Mouse (Mus musculus) urinary bladder, adult 2 months (tissue): ENCODE data around the gene Atp5h. TPM values are rescaled to one million over a fixed set of nuclear protein-coding genes. Genes with fewer than 3 reads are reported as not detected.

Source experiments
- DNase-seq: peaks from one replicate; pipeline ENCODE4 v3.0.0; 2022; ENCODE audit warnings: low spot score
- polyA plus RNA-seq: library from polyadenylated mRNA; depleted of rRNA; stranded (reverse); fragments of >200 nt; gene quantifications from 2 replicates; pipeline ENCODE4 v1.2.3, GENCODE M21; 2012; rRNA removed

Gene Atp5h
- polyA plus RNA-seq, 1 experiment: 561 TPM

DNA sequence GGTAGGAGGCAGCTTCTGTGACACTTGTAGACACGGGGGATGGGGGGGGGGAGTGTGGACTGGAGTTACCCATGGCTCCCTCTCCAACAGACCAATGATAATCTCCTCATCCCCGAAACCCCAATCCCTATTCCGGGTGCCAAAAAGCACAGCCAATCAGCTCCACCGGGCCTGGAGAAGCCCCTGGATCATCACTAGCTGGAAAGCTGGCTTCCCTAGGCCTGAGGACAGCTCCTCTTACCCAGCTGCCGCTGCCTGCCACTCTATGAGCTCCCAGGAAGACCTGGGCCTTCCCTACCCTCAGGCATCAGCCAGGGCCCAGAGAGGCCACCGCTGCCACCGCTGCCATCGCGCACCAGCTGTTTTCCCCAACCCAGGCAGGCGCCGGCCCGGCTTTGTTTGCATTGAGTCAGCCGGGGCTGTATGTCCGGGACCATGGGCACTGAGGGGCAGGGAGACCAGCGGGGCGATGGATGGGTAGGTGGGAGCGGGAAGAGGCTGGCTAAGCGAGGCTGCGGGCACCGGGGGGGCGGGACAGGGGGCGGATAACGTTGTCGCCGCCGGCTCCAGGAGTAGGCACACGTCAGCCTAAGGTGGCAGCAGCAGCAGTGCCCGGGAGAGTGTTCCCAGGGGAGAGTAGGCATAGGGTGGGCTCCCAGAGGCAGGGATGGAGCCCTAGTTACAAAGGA lies 52.9 kb downstream of the Atp5h start:
- DNase-seq: peak; percentile 54

DNA sequence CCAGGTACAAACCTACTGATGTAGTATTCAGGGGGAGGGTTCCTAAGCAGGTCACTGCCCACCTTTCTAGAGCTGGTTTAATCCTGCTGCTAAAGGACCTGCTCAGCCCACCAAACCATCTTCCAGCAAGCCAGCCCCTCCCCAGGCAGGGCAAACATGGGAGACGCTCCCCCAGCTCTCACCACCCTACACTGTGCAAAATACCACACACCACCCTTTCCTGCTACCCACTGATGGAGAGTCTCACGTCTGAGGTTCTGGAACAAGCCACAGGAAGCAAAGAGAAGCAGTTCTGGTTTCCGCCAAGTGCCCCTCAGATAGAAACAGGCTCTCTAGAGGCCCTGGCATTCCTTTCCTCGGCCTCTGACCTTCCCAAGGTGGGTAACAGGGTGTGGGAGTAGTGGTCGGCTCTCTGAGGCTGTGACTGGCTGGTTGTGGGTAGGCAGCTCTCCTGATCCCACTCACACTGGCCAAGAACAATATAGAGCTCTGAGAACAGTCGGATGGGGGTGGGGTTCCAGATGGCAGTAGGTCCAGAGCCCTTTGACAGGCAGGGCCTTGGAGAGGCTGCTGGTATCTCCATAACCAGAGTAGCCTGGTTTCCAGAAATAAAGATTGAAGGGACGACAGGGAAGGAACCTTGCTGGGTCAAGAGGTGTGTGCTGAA lies 53.6 kb downstream of the Atp5h start:
- DNase-seq: no peak

Other genes with a start within 250 kb of the Atp5h start
- 7.0 and 9.4 TPM in 2 replicates for gene Tmem104, start 232.5 kb downstream of the Atp5h start, polyA plus RNA-seq
- gene Nat9, start 232.1 kb downstream of the Atp5h start, polyA plus RNA-seq: 27.5 and 32.2 TPM in 2 replicates
- 0.74 and 1.0 TPM in 2 replicates for gene Grin2c, start 152.7 kb downstream of the Atp5h start, polyA plus RNA-seq
- gene Fdxr, start 142.9 kb downstream of the Atp5h start, polyA plus RNA-seq: 10.9 and 11.6 TPM in 2 replicates
- 0.99 and 1.1 TPM in 2 replicates for gene Fads6, start 122.3 kb downstream of the Atp5h start, polyA plus RNA-seq
- gene Otop2, start 112.8 kb downstream of the Atp5h start, polyA plus RNA-seq: not detected in 2 replicates
- not detected in 2 replicates for gene Ush1g, start 97.9 kb downstream of the Atp5h start, polyA plus RNA-seq
- not detected in 2 replicates for gene Otop3, start 85.2 kb downstream of the Atp5h start, polyA plus RNA-seq
- gene Hid1, start 52.2 kb downstream of the Atp5h start, polyA plus RNA-seq: 28.4 and 30.5 TPM in 2 replicates
- gene Cdr2l, start 38.0 kb downstream of the Atp5h start, polyA plus RNA-seq: 10.8 and 11.9 TPM in 2 replicates
- 89.3 and 89.6 TPM in 2 replicates for gene Mrpl58, start 16.2 kb downstream of the Atp5h start, polyA plus RNA-seq
- gene Kctd2, start 166 bp upstream of the Atp5h start, polyA plus RNA-seq: 35.6 TPM in 2 replicates
- 0.04 and 0.09 TPM in 2 replicates for gene Trim80, start 20.6 kb upstream of the Atp5h start, polyA plus RNA-seq
- gene Slc16a5, start 42.5 kb upstream of the Atp5h start, polyA plus RNA-seq: 0.83 and 1.1 TPM in 2 replicates
- 6.9 and 7.0 TPM in 2 replicates for gene Armc7, start 55.7 kb upstream of the Atp5h start, polyA plus RNA-seq
- 70.9 and 80.1 TPM in 2 replicates for gene Nt5c, start 71.9 kb upstream of the Atp5h start, polyA plus RNA-seq
- gene Jpt1, start 94.4 kb upstream of the Atp5h start, polyA plus RNA-seq: 89.2 and 102 TPM in 2 replicates
- gene Sumo2, start 116.3 kb upstream of the Atp5h start, polyA plus RNA-seq: 274 and 303 TPM in 2 replicates
- 54.2 and 77.1 TPM in 2 replicates for gene Nup85, start 144.5 kb upstream of the Atp5h start, polyA plus RNA-seq
- 36.1 and 39.5 TPM in 2 replicates for gene Mrps7, start 184.0 kb upstream of the Atp5h start, polyA plus RNA-seq
- 25.4 and 27.3 TPM in 2 replicates for gene Gga3, start 184.1 kb upstream of the Atp5h start, polyA plus RNA-seq
- 79.9 and 89.7 TPM in 2 replicates for gene Mif4gd, start 193.0 kb upstream of the Atp5h start, polyA plus RNA-seq
- gene Slc25a19, start 208.3 kb upstream of the Atp5h start, polyA plus RNA-seq: 30.0 and 31.7 TPM in 2 replicates